Mouse (Mus musculus): ENCODE measurements around the gene Emx1.

Emx1 gene

DNA sequence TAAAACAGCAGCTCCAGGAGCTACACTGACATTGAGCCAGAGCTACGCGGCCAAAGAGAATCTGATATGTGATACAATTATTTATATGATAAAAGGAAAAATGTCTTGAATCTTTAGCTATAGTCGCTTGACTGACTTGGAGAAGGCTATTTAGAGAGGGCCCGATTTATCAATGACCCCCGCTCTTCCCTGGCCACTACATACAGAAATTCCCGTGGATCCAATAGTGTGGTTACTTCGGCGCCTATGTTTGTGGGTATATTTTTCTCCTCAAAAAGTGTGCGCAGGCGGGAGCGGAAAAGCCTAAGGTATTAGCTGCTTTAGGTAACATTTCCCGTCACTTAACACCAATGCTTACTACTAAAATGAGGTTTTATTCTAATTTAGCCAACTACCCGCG is 2.1 kb downstream of the Emx1 start:
- no peak for DNase-seq (ENCODE audit: low spot score)

DNA sequence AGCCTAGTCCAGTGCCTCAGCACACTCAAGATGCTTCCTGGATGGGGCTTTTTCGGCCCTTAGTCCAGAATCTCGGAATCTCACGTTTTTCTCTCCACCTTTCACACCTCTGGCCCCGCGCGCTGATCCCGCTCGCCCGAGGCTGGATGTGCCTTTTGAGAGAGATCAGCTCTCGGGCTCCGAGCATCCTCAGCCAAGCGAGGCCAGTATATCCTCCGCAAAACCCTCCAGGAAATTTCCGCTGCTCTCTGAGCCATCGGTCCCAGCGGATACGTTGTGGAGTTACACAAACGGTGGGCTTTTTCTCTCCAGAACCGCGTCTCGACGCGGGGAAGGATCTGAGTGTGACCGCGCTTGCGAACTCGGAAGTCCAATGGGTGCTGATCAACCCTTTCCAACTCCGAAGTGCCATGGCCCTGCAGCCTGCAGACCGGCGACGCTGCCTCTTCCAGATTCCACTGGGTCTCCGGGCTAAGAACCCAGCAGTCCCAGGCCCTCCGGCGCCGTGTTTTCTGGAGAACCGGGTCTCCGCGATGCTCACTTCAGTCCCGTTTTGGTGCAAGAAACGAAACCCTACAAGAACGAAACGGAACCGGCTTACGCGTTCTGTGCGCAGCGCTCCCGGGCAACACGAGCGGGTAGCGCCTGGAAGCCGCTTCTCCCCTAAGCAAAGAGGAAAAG is 2.8 kb downstream of the Emx1 start:
- no peak for DNase-seq (ENCODE audit: low spot score)

DNA sequence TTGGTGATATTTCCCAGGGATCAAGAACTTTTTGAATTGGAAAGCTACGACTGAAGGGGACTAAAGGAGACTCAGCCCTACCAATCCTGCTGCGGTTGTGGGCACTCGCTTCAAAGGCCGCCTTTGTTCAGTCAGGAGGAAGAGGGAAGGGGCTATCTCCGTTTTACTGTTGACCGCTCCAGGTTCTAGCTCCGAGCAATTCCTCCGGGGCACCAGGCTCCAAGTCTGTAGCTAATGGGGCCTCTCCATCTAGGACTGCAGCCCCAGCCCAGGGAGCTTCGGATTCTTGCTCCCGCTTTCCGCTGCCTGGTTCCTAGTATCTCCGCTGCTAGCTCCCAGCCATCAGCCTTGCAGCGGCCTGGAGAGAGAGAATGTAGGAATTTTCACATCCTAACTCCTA is 3.4 kb downstream of the Emx1 start:
- no peak for DNase-seq (ENCODE audit: low spot score)

DNA sequence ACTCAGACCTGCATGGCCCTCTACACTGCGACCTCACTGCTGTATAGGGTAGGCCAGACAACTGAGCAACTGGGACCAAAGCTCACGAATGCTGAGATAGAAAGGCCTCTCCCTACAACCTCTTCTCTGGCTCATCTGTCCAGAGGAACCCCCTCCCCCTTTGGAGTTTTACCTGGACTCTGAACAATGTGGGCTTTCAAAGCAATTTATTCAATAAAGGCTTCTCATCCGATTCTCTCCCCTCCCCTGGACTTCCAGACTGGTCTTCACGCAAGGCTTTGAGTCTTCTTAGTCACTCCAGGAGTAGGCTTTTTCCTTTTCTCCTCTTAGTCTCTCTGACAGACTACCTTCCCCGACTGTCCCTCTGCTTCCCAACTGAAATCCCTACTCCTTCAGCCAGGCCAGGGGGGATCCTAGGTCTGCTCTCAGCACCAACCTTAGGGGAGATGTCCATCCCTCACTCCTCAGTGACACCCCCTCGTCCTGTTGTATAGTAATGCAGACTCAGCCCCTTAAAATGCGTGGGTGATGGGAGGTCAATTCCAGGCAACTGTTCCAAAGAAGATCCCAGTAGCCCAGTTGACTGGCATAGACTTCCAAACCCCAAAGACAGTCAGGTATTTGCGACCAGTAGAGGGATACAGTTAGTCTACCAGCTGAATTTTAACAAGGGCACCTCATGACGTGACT is 4.7 kb downstream of the Emx1 start:
- DNase-seq (ENCODE audit: low spot score): no peak

DNA sequence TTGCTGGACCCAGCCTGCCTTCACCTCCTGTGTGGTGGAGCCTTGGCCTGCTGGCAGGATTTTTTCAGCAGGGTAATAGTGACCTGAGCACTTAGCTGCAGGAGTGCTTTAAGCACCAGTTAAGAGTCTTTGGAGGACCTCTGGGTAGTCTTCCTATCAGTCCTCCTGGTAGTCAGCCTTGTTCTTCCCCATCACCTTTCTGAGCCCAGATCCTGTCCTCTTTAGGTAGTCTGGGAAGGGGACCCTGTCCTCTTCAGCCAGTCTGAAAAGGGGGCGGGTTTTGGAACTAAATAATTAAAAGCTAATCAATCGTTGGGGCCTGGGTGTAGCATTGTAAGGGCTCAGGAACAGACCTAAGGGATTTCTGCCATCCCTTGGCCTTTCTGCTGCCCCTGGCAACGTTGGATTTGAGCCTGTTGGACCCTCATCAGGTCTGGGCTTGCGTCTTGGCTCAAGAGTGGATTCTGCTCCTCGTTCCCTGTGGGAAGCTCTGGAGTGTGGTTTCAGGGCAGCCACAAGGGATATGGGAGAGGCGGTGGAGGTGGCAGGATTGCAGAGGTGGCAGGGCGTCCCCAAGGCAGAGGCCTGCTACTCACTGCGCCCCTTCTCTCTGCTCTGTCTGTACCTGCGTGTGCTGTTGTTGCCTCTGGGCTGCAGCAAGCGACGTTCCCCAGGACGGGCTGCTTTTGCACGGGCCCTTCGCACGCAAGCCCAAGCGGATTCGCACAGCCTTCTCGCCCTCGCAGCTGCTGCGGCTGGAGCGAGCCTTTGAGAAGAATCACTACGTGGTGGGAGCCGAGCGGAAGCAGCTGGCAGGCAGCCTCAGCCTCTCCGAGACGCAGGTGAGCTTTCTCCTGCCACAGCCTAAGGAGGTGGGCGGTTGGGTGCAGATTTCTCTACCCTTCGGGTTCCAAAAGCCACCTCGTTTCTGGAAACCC is 6.4 kb downstream of the Emx1 start:
- DNase-seq (ENCODE audit: low spot score): no peak

DNA sequence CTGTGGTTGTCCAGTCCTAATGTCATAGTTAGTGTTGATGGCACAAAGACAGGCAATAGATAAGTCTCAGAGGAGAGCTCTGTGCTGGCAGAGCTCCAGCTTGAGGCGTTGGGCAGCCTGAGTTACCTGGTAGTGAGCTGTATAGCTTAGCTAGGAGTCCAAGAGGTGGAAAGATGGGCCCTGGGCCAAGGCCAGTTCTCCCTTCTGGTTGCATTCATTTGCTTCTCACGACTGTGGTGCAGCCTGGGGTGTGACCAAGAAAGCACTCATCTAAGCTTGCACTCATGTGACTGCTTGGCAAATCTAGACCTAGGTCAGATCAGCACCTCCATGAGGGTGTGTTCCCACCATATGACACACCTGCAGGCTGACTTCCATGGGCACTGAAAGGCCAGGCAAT is 10.7 kb downstream of the Emx1 start:
- DNase-seq (ENCODE audit: low spot score): no peak

DNA sequence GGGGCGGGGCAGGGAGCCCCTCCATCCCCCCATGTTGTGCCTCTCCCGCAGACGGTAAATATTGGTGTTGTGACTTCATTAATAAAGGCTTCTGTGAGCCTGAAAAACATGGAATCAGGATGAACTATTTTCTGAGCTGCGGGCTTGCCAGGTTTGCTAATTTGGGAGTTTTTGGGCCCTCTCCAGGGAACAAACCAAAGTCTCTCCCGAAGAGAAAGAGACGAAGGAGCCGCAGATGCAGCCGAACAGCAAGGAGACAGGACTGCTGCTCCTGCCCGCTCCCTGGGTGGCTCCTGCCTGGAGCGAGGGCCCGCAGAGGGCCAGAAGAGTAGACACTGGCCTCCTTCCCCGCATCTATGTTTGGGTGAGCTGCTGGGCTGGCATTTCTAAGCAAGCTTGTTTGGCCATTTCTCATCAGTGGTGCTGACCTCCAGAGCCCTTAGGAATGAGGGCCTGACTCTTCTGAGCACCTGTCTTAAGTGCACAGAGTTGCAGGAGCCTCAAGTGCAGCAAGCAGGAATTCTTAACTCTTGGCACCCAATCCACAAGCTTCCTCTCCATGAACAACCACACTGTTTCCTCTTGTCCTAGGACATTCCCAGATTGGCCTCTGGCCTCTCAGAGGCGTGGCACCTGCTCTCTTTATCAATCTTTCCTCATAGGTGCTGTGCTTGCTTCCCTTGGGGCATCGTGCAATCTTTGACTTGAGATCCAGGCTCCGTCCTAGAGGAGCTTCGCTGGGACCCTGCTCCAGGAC is 19.1 kb downstream of the Emx1 start:
- DNase-seq (ENCODE audit: low spot score): peak; percentile 57

DNA sequence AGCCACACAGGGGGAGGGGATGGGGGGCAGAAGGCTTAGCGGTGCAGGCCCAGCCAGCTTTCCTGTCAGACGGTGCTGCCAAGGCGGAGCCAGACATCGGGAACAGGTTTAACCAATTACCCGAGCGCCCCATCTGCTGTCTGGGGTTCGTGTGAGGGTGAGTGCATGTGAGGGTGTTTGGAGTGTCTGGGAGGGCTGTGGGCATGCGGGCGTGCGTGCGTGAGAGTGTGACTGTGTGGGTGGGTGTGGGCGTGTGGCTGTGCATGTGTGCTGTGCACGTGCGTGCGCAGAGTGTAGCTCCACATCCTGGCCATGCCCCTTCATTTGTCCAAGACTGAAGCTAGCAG is 19.7 kb downstream of the Emx1 start:
- DNase-seq (ENCODE audit: low spot score): peak; percentile 75

DNA sequence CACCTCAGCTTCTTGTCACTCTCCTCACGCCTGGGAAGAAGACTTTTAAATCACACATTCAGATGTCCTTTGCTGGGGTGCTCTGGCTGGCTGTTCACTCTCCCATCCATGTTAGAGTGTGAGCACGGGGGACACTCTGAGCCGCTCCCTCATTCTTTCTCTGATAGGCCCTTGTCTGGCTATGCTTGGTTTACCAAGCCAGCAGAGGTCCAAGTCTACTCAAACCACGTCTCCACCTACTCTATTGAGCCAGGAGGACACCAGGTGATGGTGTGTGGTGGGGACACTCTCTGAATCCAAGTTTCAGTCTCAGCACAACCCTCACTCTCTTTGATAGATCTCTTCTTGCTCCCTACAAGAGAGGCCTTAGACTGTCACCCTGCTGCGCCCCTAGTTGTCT is 20.1 kb downstream of the Emx1 start:
- DNase-seq (ENCODE audit: low spot score): no peak

DNA sequence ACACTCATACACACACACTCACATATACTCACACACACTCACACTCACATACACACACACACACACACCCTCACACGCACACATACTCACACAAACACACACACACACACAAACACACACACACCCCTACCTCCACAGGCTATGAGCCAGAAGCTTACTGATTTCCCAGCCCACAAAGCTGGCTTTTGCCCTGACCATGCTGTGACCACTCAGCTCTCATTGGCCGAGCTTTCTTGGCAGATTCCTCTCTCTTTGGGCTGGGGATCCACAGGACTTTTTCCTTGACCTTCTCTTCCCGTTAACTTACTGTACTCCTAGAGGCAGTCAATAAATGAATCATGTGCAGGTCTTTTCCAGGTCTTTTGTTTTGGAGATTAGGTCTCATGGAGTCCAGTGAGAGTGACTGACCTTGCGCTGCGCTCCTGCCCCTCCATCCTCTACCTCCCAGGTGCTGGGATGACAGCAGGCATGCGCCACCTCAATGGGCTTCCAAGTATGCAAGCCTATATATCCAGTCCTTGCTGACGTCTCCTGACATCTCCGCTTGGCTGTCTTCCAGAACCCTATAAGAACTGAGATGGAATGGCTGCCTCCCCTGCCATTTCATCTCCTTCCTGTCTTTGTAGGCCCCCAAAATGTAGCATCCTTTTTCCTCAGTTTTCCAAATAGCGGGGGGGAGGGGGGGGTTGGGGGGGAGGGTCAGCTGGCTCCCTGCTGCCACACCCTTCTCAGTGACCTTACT is 22.2 kb downstream of the Emx1 start:
- no peak for DNase-seq (ENCODE audit: low spot score)

DNA sequence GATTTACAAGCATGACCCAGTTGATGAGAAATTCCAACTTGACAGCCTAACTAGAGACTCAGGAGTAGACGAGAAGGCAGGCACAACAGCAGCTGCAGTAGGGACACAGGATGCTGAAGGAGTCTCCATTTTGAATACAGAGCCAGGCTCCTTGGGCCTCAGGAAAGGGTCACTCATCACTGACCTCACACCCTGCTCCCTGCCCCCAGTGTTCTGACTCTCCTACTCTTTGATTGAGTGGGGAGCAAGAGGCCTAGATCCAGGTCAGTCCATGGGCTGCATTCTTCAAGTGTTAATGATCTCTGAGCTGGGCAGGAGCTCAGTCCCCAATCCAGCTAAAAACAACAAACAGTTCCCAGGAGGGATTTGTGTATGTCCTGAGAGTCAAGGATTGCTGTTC is 23.4 kb downstream of the Emx1 start:
- DNase-seq (ENCODE audit: low spot score): no peak

DNA sequence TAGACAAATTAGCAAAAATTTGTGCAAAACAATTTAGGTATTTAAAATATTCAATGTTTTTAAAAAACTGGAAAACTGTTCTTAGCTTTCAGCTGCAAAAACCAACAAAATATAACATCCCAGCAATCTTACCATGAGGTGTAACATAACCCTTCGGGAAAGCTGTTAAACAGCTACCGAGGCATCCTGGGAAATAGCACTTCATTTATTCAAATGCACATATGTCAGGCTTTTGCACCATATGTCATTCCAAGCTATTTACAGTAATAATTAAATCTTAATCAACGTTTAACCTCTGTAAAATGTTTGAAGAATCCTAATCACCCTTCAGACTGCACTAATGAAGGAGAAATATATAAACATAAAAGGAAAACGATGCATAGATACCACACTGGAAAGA is 31.0 kb downstream of the Emx1 start:
- no peak for DNase-seq (ENCODE audit: low spot score)

DNA sequence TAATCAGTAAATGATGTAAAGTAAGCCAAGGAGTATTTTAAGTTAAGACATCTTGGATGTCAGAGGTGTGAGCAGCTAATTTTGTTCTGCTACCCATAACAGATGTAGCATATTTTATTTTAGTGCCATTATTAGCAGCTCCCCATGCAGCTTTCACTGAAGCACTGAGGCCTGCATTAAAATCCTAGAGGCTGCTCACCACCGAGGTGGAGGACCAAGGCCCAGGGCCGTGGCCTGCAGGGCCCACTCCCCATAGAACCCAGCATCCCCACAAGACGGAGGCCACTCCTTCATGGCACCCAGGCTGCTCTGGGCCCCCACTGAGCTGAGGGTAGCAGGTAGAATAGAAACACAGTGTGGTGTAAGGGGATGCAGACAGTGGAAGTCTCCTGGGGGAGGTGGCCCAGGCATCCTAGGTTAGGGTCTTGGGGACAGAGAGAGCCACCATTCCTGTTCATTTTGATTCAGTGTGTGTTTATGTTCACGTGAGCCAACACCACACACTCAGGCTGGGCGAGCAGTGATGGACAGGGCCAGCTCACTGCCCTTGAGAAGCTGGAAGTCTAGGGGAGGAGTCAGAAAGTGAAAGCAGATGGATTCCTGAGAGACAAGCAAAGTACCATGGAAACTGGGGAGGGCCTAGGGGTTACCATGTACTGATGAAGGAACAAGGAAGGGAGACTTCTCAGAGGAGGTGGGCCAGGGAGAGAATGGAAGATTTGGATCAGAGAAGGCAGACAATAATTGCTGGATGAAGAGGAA is 31.6 kb downstream of the Emx1 start:
- DNase-seq (ENCODE audit: low spot score): no peak

DNA sequence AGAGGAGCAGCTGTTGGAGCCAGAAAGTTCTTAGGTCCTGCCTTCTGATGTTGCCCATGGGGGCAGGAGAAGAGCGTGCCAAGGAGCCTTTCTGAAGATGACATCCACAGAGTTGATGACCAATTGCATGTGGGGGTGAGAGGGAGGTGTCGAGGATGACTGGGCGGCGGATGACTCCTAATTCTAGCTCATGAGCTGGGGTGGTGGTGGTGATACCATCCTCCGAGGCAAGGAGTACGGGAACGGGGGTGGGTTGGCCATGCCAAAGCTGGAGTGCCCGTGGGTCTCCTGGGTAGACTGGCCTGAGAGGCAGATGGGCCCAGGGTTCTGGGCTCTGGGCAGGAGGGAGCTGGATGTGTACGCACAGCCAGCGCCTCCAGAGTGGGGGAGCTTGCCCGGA is 32.5 kb downstream of the Emx1 start:
- DNase-seq (ENCODE audit: low spot score): no peak

DNA sequence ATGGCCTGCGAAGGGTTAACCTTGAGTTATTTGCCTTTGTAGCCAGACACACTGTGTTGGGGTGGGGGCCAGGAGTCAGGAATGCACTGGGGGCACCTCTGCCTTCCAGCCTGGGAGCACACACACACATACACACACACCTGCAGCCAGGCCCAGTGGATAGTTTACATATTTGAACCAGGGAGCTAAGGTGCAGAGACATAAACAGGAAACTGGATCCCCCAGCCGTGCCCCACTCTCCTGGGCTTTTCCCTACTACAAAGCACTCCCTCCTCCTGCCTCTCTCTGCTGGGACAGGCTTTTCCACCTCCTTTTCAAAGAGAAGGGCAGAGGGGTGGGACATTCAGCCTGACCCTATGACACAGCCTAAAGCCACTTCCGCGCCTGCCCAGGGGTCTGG is 33.7 kb downstream of the Emx1 start:
- DNase-seq (ENCODE audit: low spot score): no peak

DNA sequence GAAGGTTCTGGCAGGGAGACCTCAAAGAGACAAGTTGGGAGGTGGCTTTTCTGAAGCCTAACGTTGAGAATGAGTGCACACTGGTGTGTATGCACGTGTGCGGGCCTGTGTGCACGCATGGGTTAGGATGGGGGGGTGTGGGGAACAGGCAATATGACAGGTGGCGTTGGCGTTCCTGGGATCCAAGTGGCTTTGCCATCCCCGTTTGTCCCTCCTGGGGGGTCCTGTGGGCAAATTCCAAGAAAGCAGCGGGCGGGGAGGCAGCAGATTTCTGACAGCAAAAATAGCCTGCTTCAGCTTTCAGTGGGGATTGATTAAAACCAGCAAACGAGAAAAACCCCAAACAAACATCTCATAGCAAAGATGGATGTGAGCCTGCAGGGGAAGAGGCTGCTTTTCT is 35.3 kb downstream of the Emx1 start:
- no peak for DNase-seq (ENCODE audit: low spot score)

DNA sequence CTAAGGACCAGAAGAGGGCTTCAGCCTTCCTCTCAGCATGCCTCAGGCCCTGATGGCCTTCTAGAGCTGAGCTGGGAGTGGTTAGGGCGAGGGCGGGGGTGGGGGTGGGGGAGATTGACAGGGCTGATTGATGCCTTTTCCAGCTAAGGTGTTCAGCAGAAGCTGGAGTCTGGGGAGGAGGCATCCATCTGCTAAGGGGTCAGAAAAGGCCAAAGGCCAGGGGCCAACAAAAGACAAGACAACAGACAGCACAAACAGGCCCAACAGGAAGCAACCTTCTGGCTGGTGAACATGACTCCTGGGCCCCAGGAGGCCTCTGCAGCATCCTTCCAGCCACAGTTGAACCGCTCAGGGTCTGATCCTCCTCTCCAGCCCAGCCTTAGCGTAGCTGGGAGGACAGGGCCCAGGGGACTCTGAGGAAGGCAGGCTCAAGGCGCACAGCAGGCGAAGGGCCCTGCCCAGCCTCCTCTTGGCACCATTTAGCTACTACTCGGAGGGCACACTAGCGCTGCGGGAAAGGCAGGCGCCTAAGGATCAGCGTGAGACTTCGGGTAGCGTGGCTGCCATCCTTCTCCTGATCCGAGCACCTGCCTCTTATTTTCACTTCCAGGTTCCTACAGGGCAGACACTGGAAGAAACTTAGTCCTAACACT is 36.4 kb downstream of the Emx1 start:
- no peak for DNase-seq (ENCODE audit: low spot score)

DNA sequence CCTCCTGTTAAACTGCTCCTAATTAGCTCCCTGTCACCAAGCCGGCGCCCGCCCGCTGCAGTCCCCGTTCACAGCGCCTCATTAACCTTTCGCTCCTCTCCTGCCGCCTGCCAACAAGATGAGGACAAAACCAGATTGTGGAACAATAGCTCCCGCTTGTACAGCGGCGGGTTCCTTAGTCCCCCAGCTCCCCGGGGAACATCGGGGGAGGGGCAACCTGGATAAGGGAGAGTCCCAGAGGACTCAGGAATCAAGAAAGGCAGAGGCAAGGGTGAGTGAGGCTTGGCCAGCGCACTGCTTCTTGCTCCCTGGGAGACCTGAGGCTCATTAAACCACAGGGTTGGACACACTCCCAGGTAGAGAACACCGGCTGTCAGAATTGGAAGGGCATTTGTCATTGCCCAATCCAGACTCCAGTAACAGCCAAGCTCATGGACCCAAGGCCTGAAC is 37.2 kb downstream of the Emx1 start:
- DNase-seq (ENCODE audit: low spot score): no peak

DNA sequence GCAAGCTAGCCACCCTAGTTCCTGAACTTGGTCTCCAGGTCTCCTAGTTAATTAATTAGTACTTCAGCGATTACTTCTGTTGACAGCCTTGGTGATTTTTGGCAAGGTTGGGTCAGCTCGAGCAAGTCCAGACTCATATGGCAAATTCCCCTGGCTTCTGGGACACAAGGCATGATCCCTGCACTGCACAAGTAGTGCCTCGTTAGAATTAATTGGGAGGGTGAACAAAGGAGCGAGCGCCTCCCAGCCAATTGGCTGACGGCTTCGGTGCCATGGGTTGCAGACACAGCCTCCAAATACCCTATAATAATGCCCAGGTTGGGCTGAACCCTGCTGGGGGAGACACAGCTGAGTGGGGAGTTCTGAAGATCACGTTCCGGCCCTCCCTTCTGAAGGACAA is 39.3 kb downstream of the Emx1 start:
- peak; percentile 18 for DNase-seq (ENCODE audit: low spot score)

DNA sequence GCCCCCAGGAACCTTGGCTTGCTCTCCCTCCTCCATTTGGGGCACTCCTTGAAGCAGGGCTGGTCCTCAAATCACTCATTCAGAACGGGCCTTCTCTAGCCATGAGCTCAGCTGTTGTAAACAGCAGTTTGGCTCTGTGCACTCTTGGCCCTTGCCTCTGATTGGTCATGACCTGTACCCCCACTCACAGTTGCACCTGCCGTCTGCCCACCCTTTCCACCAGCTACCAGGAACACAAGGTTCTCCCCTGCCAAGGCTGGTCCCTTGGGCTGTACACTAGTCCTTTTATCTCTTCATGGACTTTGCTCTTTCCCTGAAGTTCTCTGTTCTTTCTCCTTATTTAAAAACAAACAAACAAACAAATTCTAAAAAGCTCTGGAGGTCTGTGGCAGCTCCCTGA is 40.3 kb downstream of the Emx1 start:
- DNase-seq (ENCODE audit: low spot score): no peak

Measured in layer of hippocampus, adult 11-12 months (tissue).